Mouse (Mus musculus): Measurements from ENCODE around the gene Sestd1.

DNA sequence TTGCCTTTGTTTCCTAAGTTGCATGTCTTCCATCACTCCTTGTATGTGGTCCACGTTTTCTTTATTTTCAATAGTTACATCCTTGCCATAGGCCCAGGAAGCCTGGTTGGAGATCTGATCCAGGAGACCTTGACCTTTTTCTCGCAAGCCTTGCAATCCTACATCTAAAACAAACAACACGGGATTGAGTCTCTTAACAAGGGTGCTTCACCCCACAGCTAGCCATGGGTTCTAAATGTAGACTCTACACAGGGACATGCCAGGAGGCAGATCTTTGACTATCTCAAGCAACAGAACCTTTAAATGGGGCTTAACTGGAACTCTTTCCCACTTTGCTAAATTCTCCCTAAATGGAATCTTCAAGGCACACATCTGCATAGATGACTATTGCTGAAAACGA is 83.6 kb downstream of the Sestd1 start:
- TF ChIP-seq CTCF (IDR thresholded peaks at IDR 0.05; ENCODE audit: control insufficient read depth, insufficient read depth, insufficient read length), result no peak
- no peak for TF ChIP-seq MYOG (IDR thresholded peaks at IDR 0.05; ENCODE audit: control insufficient read depth, extremely low read depth, insufficient read length)

All from C2C12 (cell line).